Mouse (Mus musculus): ENCODE results near the gene Olfr869. TPM values are rescaled to one million over a fixed set of nuclear protein-coding genes. Genes with fewer than 3 reads are reported as not detected.

Olfr869 gene
- total RNA-seq (2021), result not detected
- polyA plus RNA-seq (2012; rRNA removed), result not detected in 2 replicates
- long read RNA-seq, result 0 reads

GRCm38 (mm10) chr9:20128709-20129108, at the start of gene Olfr869:
Gene Olfr869, plus strand, starts transcription at chr9:20129009.
- TF ChIP-seq EP300 (IDR thresholded peaks at IDR 0.05; ENCODE audit: insufficient read depth, low read depth, low read length) (no peak), POLR2A (IDR thresholded peaks at IDR 0.05; ENCODE audit: insufficient read depth, low read depth, low read length) (no peak), CTCF (IDR thresholded peaks at IDR 0.05) (no peak)
- WGBS, result 70% methylated on average over 2 of the region's 2 CpGs
- intact Hi-C loops (cut with DNase I), result no loop called here
- Histone ChIP-seq H3K4me3 (no peak within 1 kb of the TSS), H3K36me3 (ENCODE audit: control insufficient read depth, insufficient read depth, low read length) (no peaks in the 10 kb centered on the region), H3K27ac (no peak within 1 kb of the TSS), H3K4me1 (ENCODE audit: control insufficient read depth, insufficient read depth, low read length) (no peaks in the 10 kb centered on the region), H3K79me2 (replicated peaks; ENCODE audit: control insufficient read depth, insufficient read depth, low read length) (no peaks in the 10 kb centered on the region), H3K27me3 (ENCODE audit: control insufficient read depth, insufficient read depth, low read length) (no peaks in the 10 kb centered on the region), H3K9ac (ENCODE audit: low read depth, low read length) (no peak within 1 kb of the TSS)
- DNase-seq, result no peak

- WGBS, result 26% methylated on average over 2 of the region's 2 CpGs
- no peaks in the 10 kb centered on the region for H3K79me2 ChIP-seq (replicated peaks; ENCODE audit: control insufficient read depth, insufficient read depth, low read length)
Observed at GRCm38 (mm10) chr9:20098326-20098725, 30.5 kb upstream of the Olfr869 start, which contains the start of gene Olfr868. Gene Olfr868, plus strand, starts transcription at chr9:20098626.

GRCm38 (mm10) chr9:20149706-20150105, 20.9 kb downstream of the Olfr869 start:
- intact Hi-C loops (cut with DNase I), result no loop called here
- Histone ChIP-seq H3K27ac (no peak overlapping the region), H3K36me3 (ENCODE audit: control insufficient read depth, insufficient read depth, low read length) (no peaks in the 10 kb centered on the region), H3K27me3 (ENCODE audit: control insufficient read depth, insufficient read depth, low read length) (no peaks in the 10 kb centered on the region), H3K4me1 (ENCODE audit: control insufficient read depth, insufficient read depth, low read length) (no peaks in the 10 kb centered on the region), H3K9ac (ENCODE audit: low read depth, low read length) (no peak overlapping the region), H3K4me3 (no peak overlapping the region), H3K79me2 (replicated peaks; ENCODE audit: control insufficient read depth, insufficient read depth, low read length) (no peaks in the 10 kb centered on the region)
- TF ChIP-seq EP300 (IDR thresholded peaks at IDR 0.05; ENCODE audit: insufficient read depth, low read depth, low read length), result no peak
- TF ChIP-seq POLR2A (IDR thresholded peaks at IDR 0.05; ENCODE audit: insufficient read depth, low read depth, low read length), result no peak
- TF ChIP-seq CTCF (IDR thresholded peaks at IDR 0.05), result no peak
- 77% methylated on average over 3 of the region's 3 CpGs for WGBS
- no peak for DNase-seq

More at GRCm38 (mm10) chr9:20098326-20098725, 30.5 kb upstream of the Olfr869 start, which contains the start of gene Olfr868:
- TF ChIP-seq POLR2A (IDR thresholded peaks at IDR 0.05; ENCODE audit: insufficient read depth, low read depth, low read length), result no peak
- TF ChIP-seq EP300 (IDR thresholded peaks at IDR 0.05; ENCODE audit: insufficient read depth, low read depth, low read length), result no peak
- TF ChIP-seq CTCF (IDR thresholded peaks at IDR 0.05), result no peak
- H3K36me3 ChIP-seq (ENCODE audit: control insufficient read depth, insufficient read depth, low read length), result no peaks in the 10 kb centered on the region
- DNase-seq, result no peak
- H3K4me1 ChIP-seq (ENCODE audit: control insufficient read depth, insufficient read depth, low read length), result no peaks in the 10 kb centered on the region
- intact Hi-C loops (cut with DNase I), result no loop called here
- H3K27ac ChIP-seq, result no peak within 1 kb of the TSS
- H3K9ac ChIP-seq (ENCODE audit: low read depth, low read length), result no peak within 1 kb of the TSS
- no peaks in the 10 kb centered on the region for H3K27me3 ChIP-seq (ENCODE audit: control insufficient read depth, insufficient read depth, low read length)
- H3K4me3 ChIP-seq, result no peak within 1 kb of the TSS

GRCm38 (mm10) chr9:20173957-20174356, 45.1 kb downstream of the Olfr869 start, which contains the start of gene Olfr870:
Gene Olfr870, minus strand, starts transcription at chr9:20174057.
- Histone ChIP-seq H3K79me2 (replicated peaks; ENCODE audit: control insufficient read depth, insufficient read depth, low read length) (no peaks in the 10 kb centered on the region), H3K4me3 (no peak within 1 kb of the TSS), H3K27ac (no peak within 1 kb of the TSS), H3K9ac (ENCODE audit: low read depth, low read length) (no peak within 1 kb of the TSS), H3K4me1 (ENCODE audit: control insufficient read depth, insufficient read depth, low read length) (no peaks in the 10 kb centered on the region), H3K36me3 (ENCODE audit: control insufficient read depth, insufficient read depth, low read length) (no peaks in the 10 kb centered on the region), H3K27me3 (ENCODE audit: control insufficient read depth, insufficient read depth, low read length) (no peaks in the 10 kb centered on the region)
- 65% methylated on average over 2 of the region's 2 CpGs for WGBS
- intact Hi-C loops (cut with DNase I), result no loop called here
- no peak for TF ChIP-seq EP300 (IDR thresholded peaks at IDR 0.05; ENCODE audit: insufficient read depth, low read depth, low read length)
- TF ChIP-seq CTCF (IDR thresholded peaks at IDR 0.05), result no peak
- TF ChIP-seq POLR2A (IDR thresholded peaks at IDR 0.05; ENCODE audit: insufficient read depth, low read depth, low read length), result no peak
- no peak for DNase-seq

GRCm38 (mm10) chr9:20179463-20179862, 50.7 kb downstream of the Olfr869 start:
- Histone ChIP-seq H3K9ac (ENCODE audit: low read depth, low read length) (no peak overlapping the region), H3K79me2 (replicated peaks; ENCODE audit: control insufficient read depth, insufficient read depth, low read length) (no peaks in the 10 kb centered on the region), H3K4me3 (no peak overlapping the region), H3K36me3 (ENCODE audit: control insufficient read depth, insufficient read depth, low read length) (no peaks in the 10 kb centered on the region), H3K27me3 (ENCODE audit: control insufficient read depth, insufficient read depth, low read length) (no peaks in the 10 kb centered on the region), H3K27ac (no peak overlapping the region), H3K4me1 (ENCODE audit: control insufficient read depth, insufficient read depth, low read length) (no peaks in the 10 kb centered on the region)
- WGBS, result 58% methylated on average over 5 of the region's 5 CpGs
- no peak for DNase-seq
- TF ChIP-seq EP300 (IDR thresholded peaks at IDR 0.05; ENCODE audit: insufficient read depth, low read depth, low read length), result no peak
- TF ChIP-seq CTCF (IDR thresholded peaks at IDR 0.05), result no peak
- no peak for TF ChIP-seq POLR2A (IDR thresholded peaks at IDR 0.05; ENCODE audit: insufficient read depth, low read depth, low read length)
- intact Hi-C loops (cut with DNase I), result no loop called here

Other genes starting within 250 kb of the Olfr869 start
- not detected for gene Olfr862, start 241.0 kb upstream of the Olfr869 start, total RNA-seq (2021)
- gene Olfr862, start 241.0 kb upstream of the Olfr869 start, polyA plus RNA-seq (2012; rRNA removed), result not detected in 2 replicates
- not detected for gene Olfr77, start 212.1 kb upstream of the Olfr869 start, total RNA-seq (2021)
- gene Olfr77, start 212.1 kb upstream of the Olfr869 start, polyA plus RNA-seq (2012; rRNA removed), result not detected in 2 replicates
- gene Olfr866, start 101.0 kb upstream of the Olfr869 start, total RNA-seq (2021), result not detected
- gene Olfr866, start 101.0 kb upstream of the Olfr869 start, polyA plus RNA-seq (2012; rRNA removed), result not detected in 2 replicates
- not detected for gene Olfr867, start 71.4 kb upstream of the Olfr869 start, total RNA-seq (2021)
- not detected in 2 replicates for gene Olfr867, start 71.4 kb upstream of the Olfr869 start, polyA plus RNA-seq (2012; rRNA removed)
- not detected for gene Olfr868, start 30.4 kb upstream of the Olfr869 start, total RNA-seq (2021)
- gene Olfr868, start 30.4 kb upstream of the Olfr869 start, polyA plus RNA-seq (2012; rRNA removed), result not detected in 2 replicates
- not detected for gene Olfr870, start 45.0 kb downstream of the Olfr869 start, total RNA-seq (2021)
- gene Olfr870, start 45.0 kb downstream of the Olfr869 start, polyA plus RNA-seq (2012; rRNA removed), result not detected in 2 replicates
- gene Olfr871, start 83.2 kb downstream of the Olfr869 start, total RNA-seq (2021), result not detected
- not detected in 2 replicates for gene Olfr871, start 83.2 kb downstream of the Olfr869 start, polyA plus RNA-seq (2012; rRNA removed)
- not detected for gene Olfr872, start 108.1 kb downstream of the Olfr869 start, total RNA-seq (2021)
- not detected in 2 replicates for gene Olfr872, start 108.1 kb downstream of the Olfr869 start, polyA plus RNA-seq (2012; rRNA removed)
- not detected for gene Olfr39, start 153.3 kb downstream of the Olfr869 start, total RNA-seq (2021)
- not detected in 2 replicates for gene Olfr39, start 153.3 kb downstream of the Olfr869 start, polyA plus RNA-seq (2012; rRNA removed)
- gene Olfr873, start 169.5 kb downstream of the Olfr869 start, total RNA-seq (2021), result not detected
- gene Olfr873, start 169.5 kb downstream of the Olfr869 start, polyA plus RNA-seq (2012; rRNA removed), result not detected in 2 replicates
- not detected for gene Olfr18, start 207.1 kb downstream of the Olfr869 start, total RNA-seq (2021)
- gene Olfr18, start 207.1 kb downstream of the Olfr869 start, polyA plus RNA-seq (2012; rRNA removed), result 0.06 TPM in 1 of 2 replicates, not detected in the other

Data from heart, adult 2 months (tissue).